Mouse (Mus musculus): ENCODE data around the gene Hrk.

Hrk gene

GRCm38 (mm10) chr5:118223142-118223757 lies 58.8 kb downstream of the Hrk start:
- no peak for DNase-seq (ENCODE audit: low spot score)

GRCm38 (mm10) chr5:118230071-118230611 lies 65.7 kb downstream of the Hrk start:
- no peak for DNase-seq (ENCODE audit: low spot score)

- DNase-seq (ENCODE audit: low spot score) = no peak
Observed at GRCm38 (mm10) chr5:118236891-118237290, 72.4 kb downstream of the Hrk start.

Measured in left cerebral cortex, adult 11 months (tissue).